Mouse (Mus musculus): ENCODE data around the gene Tpm4.

The Tpm4 gene

GRCm38 (mm10) chr8:72143256-72143824 is 8.6 kb downstream of the Tpm4 start:
- DNase-seq (ENCODE audit: low spot score), result no peak

- peak; percentile 47 for DNase-seq (ENCODE audit: low spot score)
These were observed 9.7 kb downstream of the Tpm4 start for GRCm38 (mm10) chr8:72144345-72144975.

- peak; percentile 47 for DNase-seq (ENCODE audit: low spot score)
These were observed 10.7 kb downstream of the Tpm4 start for GRCm38 (mm10) chr8:72145511-72145910.

- peak; percentile 84 for DNase-seq (ENCODE audit: low spot score)
These were observed 11.3 kb downstream of the Tpm4 start for GRCm38 (mm10) chr8:72146056-72146455.

- no peak for DNase-seq (ENCODE audit: low spot score)
These were observed 11.8 kb downstream of the Tpm4 start for GRCm38 (mm10) chr8:72146556-72146955.

GRCm38 (mm10) chr8:72147266-72147665 is 12.5 kb downstream of the Tpm4 start:
- DNase-seq (ENCODE audit: low spot score), result no peak

GRCm38 (mm10) chr8:72149056-72149455 is 14.3 kb downstream of the Tpm4 start:
- no peak for DNase-seq (ENCODE audit: low spot score)

- DNase-seq (ENCODE audit: low spot score), result no peak
These were observed 16.8 kb downstream of the Tpm4 start for GRCm38 (mm10) chr8:72151418-72152078.

- DNase-seq (ENCODE audit: low spot score), result no peak
These were observed 18.6 kb downstream of the Tpm4 start for GRCm38 (mm10) chr8:72153382-72153781.

- DNase-seq (ENCODE audit: low spot score), result no peak
These were observed 23.3 kb downstream of the Tpm4 start for GRCm38 (mm10) chr8:72158096-72158495.

- DNase-seq (ENCODE audit: low spot score), result peak; percentile 24
These were observed 24.0 kb downstream of the Tpm4 start for GRCm38 (mm10) chr8:72158726-72159125.

- no peak for DNase-seq (ENCODE audit: low spot score)
These were observed 25.2 kb downstream of the Tpm4 start for GRCm38 (mm10) chr8:72160007-72160406.

GRCm38 (mm10) chr8:72160707-72161697 is 26.2 kb downstream of the Tpm4 start, which contains the start of gene Rab8a:
TSS of gene Rab8a (plus strand) at chr8:72161200.
- peak; percentile 99 for DNase-seq (ENCODE audit: low spot score)

- DNase-seq (ENCODE audit: low spot score), result no peak
These were observed 28.0 kb downstream of the Tpm4 start for GRCm38 (mm10) chr8:72162821-72163220.

- no peak for DNase-seq (ENCODE audit: low spot score)
These were observed 34.4 kb downstream of the Tpm4 start for GRCm38 (mm10) chr8:72169098-72169668.

GRCm38 (mm10) chr8:72169681-72170249 is 35.0 kb downstream of the Tpm4 start:
- DNase-seq (ENCODE audit: low spot score), result no peak

- DNase-seq (ENCODE audit: low spot score), result peak; percentile 81
These were observed 42.7 kb downstream of the Tpm4 start for GRCm38 (mm10) chr8:72177346-72177925.

- peak; percentile 83 for DNase-seq (ENCODE audit: low spot score)
These were observed 48.9 kb downstream of the Tpm4 start for GRCm38 (mm10) chr8:72183554-72184202.

- DNase-seq (ENCODE audit: low spot score), result no peak
These were observed 53.1 kb downstream of the Tpm4 start for GRCm38 (mm10) chr8:72187793-72188331.

Data from adipocyte (in vitro differentiated cells).